Mouse (Mus musculus) megakaryocyte progenitor cell, adult 5-6 weeks (primary cell): ENCODE results near the gene Nipsnap2. TPM values are rescaled to one million over a fixed set of nuclear protein-coding genes. Genes with fewer than 3 reads are reported as not detected.

Experiments used
- total RNA-seq, 2 experiments: library from RNA; stranded (forward) in 1 of 2; stranded (reverse) in 1 of 2; fragments of 157-497, 149-512 nt in 1 of 2; fragments of 200-1000 nt in 1 of 2; gene quantifications; 2 replicates each; pipeline versions ENCODE4 v1.2.3 to v1.2.4; 2015 to 2017

Gene Nipsnap2
- total RNA-seq, 2 experiments from 2014 or later, result 26.3 to 30.3 TPM

Other genes with a start within 250 kb of the Nipsnap2 start
- 42.3 and 60.8 TPM in 2 replicates for gene Sfswap, start 223.8 kb upstream of the Nipsnap2 start, total RNA-seq (2015)
- 57.1 and 66.2 TPM in 2 replicates for gene Sfswap, start 223.8 kb upstream of the Nipsnap2 start, total RNA-seq (2017)
- 0.10 TPM in 1 of 2 replicates, not detected in the other for gene Mmp17, start 140.9 kb upstream of the Nipsnap2 start, total RNA-seq (2015)
- gene Mmp17, start 140.9 kb upstream of the Nipsnap2 start, total RNA-seq (2017), result not detected in 2 replicates
- 3.2 and 4.0 TPM in 2 replicates for gene Zfp11, start 55.0 kb upstream of the Nipsnap2 start, total RNA-seq (2015)
- gene Zfp11, start 55.0 kb upstream of the Nipsnap2 start, total RNA-seq (2017), result 2.1 and 2.9 TPM in 2 replicates
- gene Sept14, start 16.6 kb upstream of the Nipsnap2 start, total RNA-seq (2015), result not detected in 2 replicates
- gene Sept14, start 16.6 kb upstream of the Nipsnap2 start, total RNA-seq (2017), result not detected in 2 replicates
- 156 and 202 TPM in 2 replicates for gene Mrps17, start 9.6 kb upstream of the Nipsnap2 start, total RNA-seq (2015)
- gene Mrps17, start 9.6 kb upstream of the Nipsnap2 start, total RNA-seq (2017), result 130 and 149 TPM in 2 replicates
- 30.4 and 30.5 TPM in 2 replicates for gene Psph, start 62.4 kb downstream of the Nipsnap2 start, total RNA-seq (2015)
- 22.8 and 24.3 TPM in 2 replicates for gene Psph, start 62.4 kb downstream of the Nipsnap2 start, total RNA-seq (2017)
- 6.2 and 7.6 TPM in 2 replicates for gene Sumf2, start 121.9 kb downstream of the Nipsnap2 start, total RNA-seq (2015)
- 18.5 and 25.8 TPM in 2 replicates for gene Sumf2, start 121.9 kb downstream of the Nipsnap2 start, total RNA-seq (2017)
- 404 and 447 TPM in 2 replicates for gene Chchd2, start 162.4 kb downstream of the Nipsnap2 start, total RNA-seq (2015)
- 176 and 233 TPM in 2 replicates for gene Chchd2, start 162.4 kb downstream of the Nipsnap2 start, total RNA-seq (2017)
- 3.2 and 4.2 TPM in 2 replicates for gene Zbed5, start 170.7 kb downstream of the Nipsnap2 start, total RNA-seq (2015)
- gene Zbed5, start 170.7 kb downstream of the Nipsnap2 start, total RNA-seq (2017), result 2.4 and 2.8 TPM in 2 replicates
- gene Phkg1, start 173.5 kb downstream of the Nipsnap2 start, total RNA-seq (2015), result 0.12 TPM in 1 of 2 replicates, not detected in the other
- gene Phkg1, start 173.5 kb downstream of the Nipsnap2 start, total RNA-seq (2017), result 0.14 and 0.33 TPM in 2 replicates
- gene Nupr1l, start 183.5 kb downstream of the Nipsnap2 start, total RNA-seq (2015), result 1.3 TPM in 1 of 2 replicates, not detected in the other
- 0.29 and 0.84 TPM in 2 replicates for gene Nupr1l, start 183.5 kb downstream of the Nipsnap2 start, total RNA-seq (2017)
- gene Vkorc1l1, start 216.9 kb downstream of the Nipsnap2 start, total RNA-seq (2015), result 60.1 and 72.6 TPM in 2 replicates
- gene Vkorc1l1, start 216.9 kb downstream of the Nipsnap2 start, total RNA-seq (2017), result 25.7 and 34.0 TPM in 2 replicates